Mouse (Mus musculus): ENCODE results near the gene Rpl27a.

The Rpl27a gene

DNA sequence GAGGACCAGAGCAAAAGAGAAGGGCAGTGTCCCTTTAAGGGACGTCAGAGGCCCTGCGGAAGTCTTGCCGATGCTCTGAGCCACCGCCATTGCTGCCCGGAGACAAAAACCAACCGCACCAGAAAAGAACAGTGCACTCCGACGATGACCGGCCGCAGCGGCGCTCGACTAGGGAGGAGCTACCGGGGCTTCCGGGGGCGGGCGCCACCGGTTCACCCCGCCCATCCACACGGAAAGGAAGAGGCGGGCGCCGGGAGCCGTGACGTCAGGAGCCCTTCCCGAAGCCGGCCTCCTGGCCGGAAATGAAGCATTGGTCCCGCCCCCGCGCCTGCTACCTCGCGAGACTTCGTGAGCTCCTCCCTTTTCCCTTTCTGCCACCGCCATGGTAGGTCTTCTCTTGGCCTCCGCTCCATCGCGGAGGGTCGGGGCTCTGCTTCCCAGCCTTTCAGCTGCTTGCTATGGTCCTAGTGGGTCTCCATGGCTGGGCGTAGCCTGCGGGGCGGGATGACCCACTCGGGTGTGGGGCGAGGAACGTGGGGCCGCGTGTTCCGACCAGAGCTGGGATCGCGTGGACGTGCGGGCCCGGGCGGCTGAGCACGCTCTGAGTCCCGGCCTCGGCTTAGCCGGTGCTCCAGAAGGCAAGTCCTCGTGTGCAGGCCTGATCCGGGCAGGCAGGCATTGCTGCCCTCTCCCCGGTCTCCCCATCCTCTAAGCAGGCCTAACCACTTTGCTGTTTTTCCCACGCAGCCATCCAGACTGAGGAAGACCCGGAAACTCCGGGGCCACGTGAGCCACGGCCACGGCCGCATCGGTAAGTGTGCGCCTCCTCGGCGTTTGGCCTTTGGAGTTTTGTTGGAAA is at the start of gene Rpl27a:
Gene Rpl27a (plus strand): TSS at position 310 of the 859 bp plus-strand sequence.
- DNase-seq = peak; percentile 99

DNA sequence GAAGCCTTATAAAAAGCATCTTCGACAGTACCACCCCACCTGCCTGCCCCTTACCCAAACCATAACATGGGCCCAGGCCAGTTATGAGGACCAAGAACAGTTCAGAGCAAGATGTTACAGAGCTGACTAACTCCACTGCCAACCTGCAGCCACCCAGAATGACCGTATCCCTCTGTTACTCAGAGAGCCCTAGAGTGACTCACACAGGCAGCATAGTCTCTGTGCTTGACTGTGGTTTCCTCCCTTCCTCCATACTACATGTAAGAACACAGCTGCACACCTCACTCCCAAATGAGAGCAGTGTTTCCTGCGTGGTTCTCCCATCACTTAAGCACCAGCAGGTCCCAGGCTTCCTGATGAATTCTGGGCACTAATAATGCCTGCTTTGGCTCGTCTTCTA is 48.2 kb upstream of the Rpl27a start:
- DNase-seq = no peak

DNA sequence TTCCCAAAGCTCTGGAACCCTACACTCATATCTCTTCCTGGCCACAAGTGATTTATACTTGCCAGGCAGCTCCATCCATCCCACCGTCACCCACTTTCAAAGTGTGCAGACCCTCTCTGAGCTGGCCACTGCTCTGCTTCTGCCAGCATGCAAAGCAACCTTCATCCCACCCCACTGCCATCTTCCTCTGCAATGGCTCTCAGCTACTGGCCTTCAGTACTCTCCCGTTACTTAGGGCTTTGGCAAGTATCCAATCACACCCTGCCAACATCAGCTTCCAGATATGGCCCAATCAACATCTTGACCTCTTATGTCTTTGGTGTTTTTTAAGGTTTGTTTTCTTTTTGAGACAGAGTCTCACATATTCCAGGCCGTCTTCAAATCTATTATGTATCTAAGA is 41.0 kb upstream of the Rpl27a start:
- no peak for DNase-seq

DNA sequence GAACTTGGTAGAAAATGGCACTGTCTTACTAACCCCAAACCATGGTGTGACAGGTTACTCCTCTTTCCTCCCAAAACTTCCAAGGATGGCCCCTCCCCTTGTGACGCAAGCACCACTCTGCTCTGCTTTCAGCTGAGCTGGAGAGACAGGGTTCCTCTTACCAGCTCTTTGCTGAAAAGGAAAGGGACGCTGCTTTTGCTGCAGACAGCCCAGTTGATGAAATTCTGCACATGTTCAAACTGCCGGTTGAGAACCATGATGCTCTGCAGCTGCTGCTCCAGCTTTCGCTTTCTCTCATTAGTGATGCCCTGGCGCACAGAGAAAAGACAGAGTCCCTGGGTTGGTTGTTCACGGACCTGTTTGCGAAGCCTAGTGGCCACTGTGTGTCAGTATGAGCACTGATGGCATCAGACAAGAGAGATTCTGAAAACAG is 38.2 kb upstream of the Rpl27a start:
- DNase-seq = no peak

DNA sequence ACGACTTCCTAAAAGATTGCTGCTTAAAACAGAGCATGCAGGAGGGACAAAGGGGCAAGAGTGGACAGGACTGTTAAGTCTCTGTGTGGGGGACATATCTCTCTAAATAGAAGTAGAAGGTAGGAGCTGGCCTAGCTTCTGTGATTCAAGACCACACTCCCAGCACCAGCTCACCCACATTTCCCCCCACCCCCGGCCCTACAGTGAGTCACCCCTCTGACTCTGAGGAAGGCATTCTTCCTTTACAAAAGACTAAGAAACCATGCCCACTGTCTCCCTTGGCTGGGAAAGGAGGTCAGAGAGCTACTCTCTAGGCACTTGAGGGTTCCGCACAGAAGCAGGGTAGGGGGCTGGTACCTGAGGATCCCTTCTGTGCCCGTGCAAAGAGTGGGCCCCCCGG is 34.7 kb upstream of the Rpl27a start:
- DNase-seq = no peak

DNA sequence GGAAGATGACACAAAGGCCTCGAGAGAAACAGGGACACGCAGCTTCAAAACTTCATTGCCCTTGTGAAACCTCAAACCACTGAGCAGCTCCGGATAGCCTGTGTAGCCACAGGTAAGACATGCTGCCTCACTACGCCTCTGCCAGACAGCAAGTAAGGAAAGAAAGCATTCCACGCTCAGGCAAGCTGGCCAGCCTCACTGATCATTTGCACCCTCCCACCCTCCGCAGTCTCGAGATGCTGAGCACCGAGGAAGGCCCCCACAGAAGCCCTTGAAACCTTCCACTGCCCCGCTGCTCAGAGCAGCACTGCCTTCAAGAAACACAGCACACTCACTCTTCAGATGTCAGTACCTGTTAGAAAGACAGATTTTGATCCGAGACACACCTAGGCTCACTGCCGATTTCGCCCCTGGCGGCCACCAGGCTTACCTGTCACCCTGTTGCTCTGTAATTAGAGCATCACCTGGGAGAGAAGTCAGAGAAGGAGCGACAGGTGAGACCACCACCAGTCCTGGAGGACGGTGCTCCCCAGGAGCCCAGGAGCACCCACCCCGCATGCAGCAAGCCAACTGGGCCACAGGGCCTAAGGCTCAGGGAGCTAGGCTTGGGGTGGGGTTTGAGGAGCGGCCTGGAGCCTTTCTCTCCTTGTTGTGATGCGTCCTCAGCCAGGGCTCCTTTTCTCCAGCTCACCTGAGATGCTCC is 26.2 kb upstream of the Rpl27a start:
- DNase-seq = no peak

DNA sequence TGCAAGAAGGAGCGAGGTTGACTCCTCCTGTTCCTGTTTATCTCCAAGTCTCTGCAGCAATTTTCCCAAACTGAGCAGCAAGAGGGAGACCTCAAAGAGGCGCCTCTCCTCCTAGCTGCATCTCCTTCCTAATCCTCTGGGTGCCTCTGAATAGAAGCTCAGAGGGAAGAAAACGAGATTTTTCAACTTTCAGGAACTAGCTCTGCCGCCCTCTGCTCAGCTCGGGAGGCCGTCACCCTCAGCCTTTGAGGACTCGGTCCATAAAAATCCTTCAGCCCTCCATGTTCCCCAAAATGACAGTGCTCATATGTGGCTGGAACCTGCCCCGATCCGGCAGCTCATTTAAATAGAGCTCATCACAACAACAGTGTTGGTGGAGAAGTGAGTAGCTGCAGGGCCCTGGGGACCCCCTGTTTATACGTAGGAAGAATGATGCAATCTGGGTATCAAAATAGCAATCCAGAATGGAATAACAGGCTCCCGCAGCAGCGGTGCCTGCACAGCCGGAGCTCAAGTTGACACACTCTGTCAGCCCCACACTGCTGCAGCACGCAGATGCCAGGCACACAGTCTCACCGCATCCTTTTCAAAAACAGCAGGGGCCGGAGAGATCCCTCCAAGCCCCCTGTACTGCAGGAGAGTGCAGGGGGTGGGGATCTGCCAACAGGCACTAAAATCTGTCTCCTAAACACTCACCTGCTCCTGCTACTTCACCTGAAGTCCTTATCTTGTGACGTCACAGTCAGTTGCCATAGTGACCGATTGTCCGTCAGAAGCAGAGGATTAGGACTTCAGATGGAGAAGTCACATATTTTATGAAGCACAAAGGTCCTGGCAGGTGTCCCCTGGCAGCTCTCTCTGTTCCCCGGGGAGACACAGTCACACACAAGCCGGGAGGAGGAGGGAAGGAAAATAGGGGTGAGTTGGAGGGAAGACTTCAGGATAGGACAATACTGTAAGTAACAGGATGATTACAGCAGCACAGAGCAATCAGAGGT is 25.3 kb upstream of the Rpl27a start:
- no peak for DNase-seq

DNA sequence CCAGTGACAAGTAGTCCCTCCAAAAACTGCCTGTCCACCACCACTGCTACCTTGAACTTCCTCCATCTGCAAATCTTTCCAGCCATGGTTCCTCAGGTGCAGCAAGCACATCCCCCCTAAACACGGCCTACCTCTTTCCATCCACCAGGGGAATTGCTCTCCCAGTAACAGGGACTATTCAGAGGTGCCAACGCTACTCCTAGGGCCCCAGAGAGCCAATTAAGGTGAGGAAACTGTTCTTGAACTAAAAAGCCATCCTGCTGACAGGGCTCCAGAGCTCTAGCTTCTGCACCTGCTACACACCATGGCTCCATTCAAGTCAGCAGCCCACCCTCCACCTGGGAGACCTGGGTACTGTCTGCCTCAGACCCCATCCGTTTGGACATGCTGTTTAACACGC is 21.4 kb upstream of the Rpl27a start:
- no peak for DNase-seq

DNA sequence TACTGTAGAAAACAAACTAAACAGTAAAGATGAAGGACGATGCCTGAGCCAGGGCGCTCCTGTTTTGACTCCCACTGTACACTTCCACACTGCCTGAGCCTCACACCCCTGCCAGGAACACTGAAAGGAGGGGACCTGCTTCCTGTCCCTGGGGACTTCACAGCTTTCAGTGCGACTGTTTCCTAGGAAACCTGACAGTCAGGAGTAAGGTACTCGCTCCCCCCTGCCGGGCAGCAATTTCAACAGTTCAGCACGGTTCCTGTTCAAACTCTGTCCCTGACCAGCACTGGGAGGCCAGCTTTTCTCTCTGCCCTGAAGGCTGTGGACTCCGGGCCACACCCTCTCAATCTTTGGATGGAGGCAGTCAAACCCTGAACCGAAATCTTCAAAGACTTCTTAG is 11.8 kb upstream of the Rpl27a start:
- DNase-seq = no peak

DNA sequence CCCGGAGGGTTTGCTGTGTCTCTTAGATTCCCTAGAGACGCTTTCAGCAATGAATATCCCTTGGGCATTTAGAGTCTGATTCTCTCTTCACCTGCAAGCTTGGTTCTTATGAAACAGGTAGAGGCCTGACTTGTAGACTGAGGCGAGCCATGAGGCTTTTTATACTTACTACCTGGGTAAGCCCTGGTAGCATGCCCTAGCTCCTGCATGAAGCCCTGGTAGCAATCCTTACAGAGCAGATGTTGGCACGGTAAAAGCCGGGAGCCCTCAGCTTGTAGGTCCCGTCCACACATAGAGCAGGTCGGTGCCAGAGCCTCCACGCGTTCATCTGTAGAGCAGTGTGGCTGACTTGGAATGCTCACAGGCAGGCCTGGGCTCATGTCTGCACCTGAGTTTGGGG is 11.4 kb upstream of the Rpl27a start:
- DNase-seq = no peak

DNA sequence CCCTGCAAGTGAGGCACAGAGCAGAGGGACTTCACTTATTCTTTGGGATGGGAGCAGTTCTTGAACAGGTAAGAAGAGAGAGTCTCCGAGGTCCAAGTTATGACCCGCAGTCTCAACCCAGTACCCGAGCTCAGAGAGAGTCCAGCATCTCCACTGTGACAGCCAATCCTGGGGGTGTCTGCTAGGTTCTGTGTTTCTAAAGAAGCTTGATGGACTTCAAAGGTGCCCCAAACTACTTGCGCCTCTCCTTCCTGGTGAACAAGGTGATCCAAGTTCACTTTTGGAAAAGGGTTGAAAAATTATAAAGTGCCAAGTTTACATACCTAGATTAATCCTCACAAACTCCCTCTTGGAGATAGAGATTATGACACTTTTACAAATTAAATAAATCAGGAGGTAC is 10.9 kb upstream of the Rpl27a start, which contains the start of gene Trim66:
Gene Trim66 (minus strand): TSS at position 101 of the 400 bp plus-strand sequence.
- DNase-seq = no peak

DNA sequence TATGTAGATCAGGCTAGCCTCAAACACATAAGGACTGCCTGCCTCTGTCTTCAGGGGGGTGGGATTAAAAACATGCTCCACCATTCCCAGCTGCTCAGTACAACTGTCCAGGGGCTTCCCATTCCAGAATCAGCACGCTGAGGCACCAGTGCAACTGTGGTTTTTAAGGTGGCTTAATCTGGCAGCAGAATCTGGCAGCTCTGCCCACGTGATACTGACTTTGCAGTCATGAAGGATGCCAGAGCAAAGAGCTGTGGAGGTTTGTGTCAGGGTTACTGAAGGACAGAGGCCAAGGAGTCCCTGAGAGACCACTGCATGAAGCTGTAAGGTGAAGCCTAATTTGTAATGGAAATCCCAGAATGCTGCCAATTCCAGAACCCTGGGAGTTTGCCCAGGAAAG is 8.1 kb upstream of the Rpl27a start:
- no peak for DNase-seq

DNA sequence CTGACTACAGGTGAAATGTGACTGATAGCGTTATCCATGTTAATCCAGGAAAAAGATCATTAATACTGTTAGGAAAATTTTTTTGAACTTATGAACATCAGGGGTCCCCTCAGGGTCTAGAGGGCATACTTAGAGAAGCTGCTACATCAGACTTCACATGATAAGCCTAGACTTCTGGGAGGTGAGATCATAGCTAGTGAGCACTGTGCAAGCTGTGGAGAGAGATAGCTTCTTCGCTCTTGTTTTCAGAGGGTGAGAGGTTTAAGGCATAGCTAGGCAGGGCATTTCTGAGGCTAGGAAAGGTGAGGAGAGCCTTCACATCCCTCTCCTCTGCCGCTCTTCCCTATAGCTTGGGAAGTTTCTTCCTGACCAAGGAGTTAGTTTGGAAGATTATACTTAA is 7.1 kb upstream of the Rpl27a start:
- no peak for DNase-seq

DNA sequence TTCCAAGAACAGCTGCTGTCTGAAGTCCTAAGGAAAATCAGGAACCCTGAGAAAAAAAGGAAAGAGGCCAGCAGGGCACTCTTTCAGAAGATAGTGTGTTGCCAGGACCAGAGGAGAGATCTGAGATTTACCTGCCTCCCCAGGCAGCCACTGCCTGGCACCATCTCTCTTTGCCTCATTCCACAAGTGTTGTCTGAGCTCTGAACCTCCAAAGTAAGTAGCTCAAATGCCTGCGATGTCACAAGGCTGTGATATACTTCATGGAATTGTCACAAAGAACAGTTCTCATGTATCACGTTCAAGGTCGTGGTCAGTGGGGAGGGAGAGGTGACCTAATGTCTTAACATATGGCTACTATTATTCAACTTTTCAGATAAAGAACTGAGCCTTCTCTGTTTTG is 2.4 kb upstream of the Rpl27a start:
- DNase-seq = no peak

DNA sequence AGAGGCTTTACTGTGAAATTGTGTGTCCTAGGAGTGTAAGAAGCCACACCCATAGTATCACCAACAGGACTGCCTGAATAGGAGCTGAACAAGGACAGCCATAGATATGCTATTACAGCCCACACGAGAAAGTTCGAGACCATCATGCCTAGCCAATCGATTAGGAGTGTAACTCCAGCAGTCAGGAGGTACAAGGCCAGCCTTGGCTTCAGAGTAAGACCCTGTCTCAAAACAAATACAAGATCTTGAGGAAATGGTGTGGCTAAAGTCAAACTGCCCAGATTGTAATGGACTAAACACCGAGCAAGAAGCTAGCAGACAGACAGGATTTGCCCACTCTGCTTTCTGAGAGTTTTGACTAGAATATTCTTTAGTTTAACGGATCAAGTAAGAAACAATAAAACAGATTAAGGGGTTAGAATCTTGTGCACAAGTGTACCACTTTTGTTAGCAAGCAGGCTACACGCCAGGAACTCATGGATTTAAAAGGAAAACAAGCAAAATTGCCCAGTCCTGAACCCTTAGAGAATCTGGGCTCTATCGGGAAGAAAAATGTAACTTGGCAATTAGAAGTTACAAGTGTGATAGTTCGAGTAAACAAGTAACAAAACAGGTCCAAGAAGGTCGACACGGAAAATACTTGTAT is 788 bp upstream of the Rpl27a start:
- DNase-seq = peak; percentile 54

DNA sequence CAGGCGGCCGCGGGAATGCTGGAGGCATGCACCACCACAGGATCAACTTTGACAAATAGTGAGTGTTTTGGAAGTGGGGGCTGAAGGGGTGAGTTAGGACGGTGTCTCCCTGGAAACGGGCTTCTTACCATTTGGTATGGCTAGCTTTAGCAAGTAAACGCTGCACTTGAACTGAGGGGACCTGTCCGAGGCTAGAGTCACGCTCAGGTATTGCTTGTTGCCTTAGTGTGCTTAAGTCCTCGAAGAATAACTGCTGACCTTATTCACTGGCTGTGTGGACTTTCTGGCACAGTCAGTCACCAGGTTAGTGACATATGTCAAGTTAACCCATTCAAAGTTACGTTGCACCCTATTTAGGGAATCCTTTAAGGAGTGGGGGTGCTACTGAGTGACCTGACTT is 989 bp downstream of the Rpl27a start:
- no peak for DNase-seq

DNA sequence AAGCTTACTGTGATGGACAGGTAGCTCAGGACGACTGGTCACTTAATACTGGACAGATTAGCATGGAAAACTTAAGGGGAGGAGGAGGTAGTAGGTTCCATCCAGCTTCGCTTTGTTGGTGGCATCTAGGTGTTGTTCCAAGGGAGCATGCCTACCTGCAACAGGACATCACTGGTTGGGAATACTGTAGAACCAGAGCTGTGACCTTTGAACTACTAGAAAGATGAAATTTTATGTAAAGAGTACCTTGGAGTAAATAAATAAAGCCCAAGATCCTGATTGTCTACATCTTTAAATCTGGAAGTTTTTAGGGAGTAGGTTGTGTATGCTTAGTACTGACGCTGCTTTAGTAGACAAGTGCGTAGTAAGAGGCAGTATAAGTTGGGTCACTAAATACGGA is 3.1 kb downstream of the Rpl27a start:
- no peak for DNase-seq

DNA sequence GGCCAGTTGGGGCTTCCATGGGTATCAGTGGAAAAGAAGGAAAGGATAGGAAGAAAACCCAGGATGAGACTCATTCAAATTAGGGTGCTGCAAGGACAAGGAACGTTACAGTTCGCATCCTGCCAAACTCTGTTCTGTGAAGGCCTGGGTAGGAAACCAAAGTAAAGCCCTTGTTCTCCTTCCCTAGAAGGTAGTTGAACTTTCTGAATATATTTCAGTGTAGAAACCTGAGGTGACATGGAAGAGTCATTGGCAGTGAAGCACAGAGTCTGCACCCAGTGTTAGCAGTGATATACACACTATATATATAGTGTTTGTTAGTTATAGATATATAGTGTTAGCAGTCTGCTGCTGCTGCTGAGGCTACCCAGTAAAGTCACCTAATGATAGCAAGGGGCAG is 4.4 kb downstream of the Rpl27a start:
- no peak for DNase-seq

DNA sequence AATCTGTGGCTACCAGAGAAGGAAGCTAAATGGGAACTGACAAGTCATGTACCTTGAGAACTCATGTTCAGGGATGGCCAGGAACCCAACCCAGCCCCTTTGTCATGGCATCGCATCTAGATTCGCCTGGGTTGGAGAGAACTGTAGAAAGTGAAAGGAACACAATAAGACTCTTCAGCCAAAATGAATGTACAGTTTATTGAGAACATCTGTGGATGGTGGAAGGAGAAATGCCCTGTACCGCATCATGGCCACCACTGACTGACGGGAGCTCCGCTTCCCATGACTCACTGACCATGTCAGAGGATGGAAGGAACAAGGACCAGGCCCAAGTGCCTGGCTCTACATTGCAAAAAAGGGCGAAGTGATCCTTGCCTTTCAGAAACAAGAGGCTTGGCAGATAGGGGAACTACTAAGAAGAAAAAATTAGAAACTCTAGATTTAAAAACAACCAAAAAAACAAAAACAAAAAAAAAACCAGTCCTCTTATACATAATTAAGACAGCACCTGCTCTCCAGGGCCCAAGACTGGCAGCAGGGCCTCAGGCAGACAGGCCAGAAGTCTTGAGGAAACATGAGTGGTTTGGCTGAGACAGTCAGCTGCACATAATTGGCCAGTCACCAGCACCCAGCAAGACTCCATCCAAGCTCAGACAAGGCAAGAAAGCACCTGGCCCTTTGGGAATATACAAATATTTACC is 4.9 kb downstream of the Rpl27a start:
- DNase-seq = no peak

DNA sequence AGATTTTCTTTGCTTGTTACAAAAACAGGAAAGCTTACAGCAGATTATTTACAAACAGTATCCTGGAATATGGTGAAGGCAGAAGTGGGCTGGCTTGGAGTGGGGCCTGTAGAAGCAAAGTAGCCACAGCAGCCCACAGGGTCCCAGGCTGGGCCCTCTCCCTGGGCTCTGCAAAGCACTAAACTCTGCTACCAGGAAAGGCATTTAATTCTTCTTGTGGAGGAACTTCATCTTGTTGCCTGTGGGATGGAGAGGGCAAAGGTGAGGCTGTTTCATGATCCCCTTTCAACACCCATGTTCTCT is 5.4 kb downstream of the Rpl27a start:
- no peak for DNase-seq

DNA sequence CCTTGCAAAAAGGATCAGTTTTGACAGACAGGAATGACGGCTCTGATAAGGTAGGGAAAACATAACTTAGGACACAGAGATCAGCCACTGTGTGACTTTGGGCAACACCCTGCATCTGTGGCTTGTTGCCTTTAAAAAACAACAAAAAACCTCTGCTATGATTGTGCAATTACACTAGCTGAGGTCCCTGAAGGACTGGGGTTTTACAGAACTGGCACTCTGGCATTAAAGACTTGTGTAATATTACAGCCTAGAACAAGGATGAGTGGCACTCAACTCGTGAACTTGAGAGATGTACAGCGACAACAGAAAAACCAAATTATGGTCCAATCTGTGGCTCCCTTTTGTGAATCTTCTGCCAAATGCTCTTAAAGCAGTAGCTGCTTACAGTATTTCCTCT is 5.8 kb downstream of the Rpl27a start:
- DNase-seq = no peak

Measured in liver (tissue).